Mouse (Mus musculus) MEL (cell line): ENCODE results near the gene Snrpc. TPM values are rescaled to one million over a fixed set of nuclear protein-coding genes. Genes with fewer than 3 reads are reported as not detected.
A peak's percentile ranks its signal among the peaks of the same experiment; 100 is the strongest.

ENCODE experiments used
- DNase-seq: peaks from one replicate; pipeline ENCODE4 v3.0.0; 2011; ENCODE audit warnings: low read depth, low spot score
- H3K27ac ChIP-seq: 2 replicates; pipeline ENCODE4 v1.5.1; 2012; ENCODE audit warnings: low read depth, mild to moderate bottlenecking, control low read depth, low read length, moderate library complexity; ENCODE audit not compliant: control insufficient read depth
- H3K27me3 ChIP-seq, 2 experiments: fragments of 150-350 bp in 1 of 2; sonication (generic) in 1 of 2; 2 replicates each; pipeline ENCODE4 v1.6.1; 2012; ENCODE audit warnings: low read length in 2 of 2, mild to moderate bottlenecking in 2 of 2, improper control_type of control experiment in 1 of 2, moderate library complexity in 1 of 2; ENCODE audit not compliant: insufficient read depth in 2 of 2, control insufficient read depth in 1 of 2
- H3K36me3 ChIP-seq, 2 experiments: 2 replicates each; pipeline ENCODE4 v1.6.1; 2012 to 2014; ENCODE audit warnings: low read length in 2 of 2, improper control_type of control experiment in 1 of 2, inconsistent platforms in 1 of 2, mild to moderate bottlenecking in 1 of 2; ENCODE audit not compliant: insufficient read depth in 2 of 2, control insufficient read depth in 1 of 2
- H3K4me1 ChIP-seq, 2 experiments: fragments of 150-350 bp in 1 of 2; sonication (generic) in 1 of 2; 2 replicates each; pipeline ENCODE4 v1.6.1; 2012; ENCODE audit warnings: low read length in 2 of 2, improper control_type of control experiment in 1 of 2, mild to moderate bottlenecking in 1 of 2; ENCODE audit not compliant: insufficient read depth in 2 of 2, control insufficient read depth in 1 of 2
- H3K4me3 ChIP-seq, 2 experiments: fragments of 150-350 bp in 1 of 2; sonication (generic) in 1 of 2; 2 replicates each; pipeline ENCODE4 v1.5.1; 2012; ENCODE audit warnings: low read depth in 2 of 2, low read length in 2 of 2, mild to moderate bottlenecking in 2 of 2, moderate library complexity in 2 of 2, control low read depth in 1 of 2, improper control_type of control experiment in 1 of 2; ENCODE audit not compliant: control insufficient read depth in 1 of 2, insufficient read depth in 1 of 2
- H3K79me2 ChIP-seq: 2 replicates; pipeline ENCODE4 v1.6.1; 2012; ENCODE audit warnings: mild to moderate bottlenecking, low read length, moderate library complexity; ENCODE audit not compliant: control insufficient read depth, poor library complexity, insufficient read depth
- H3K9ac ChIP-seq: 2 replicates; pipeline ENCODE4 v1.6.1; 2012; ENCODE audit warnings: low read depth, mild to moderate bottlenecking, control low read depth, low read length, moderate library complexity; ENCODE audit not compliant: control insufficient read depth, poor library complexity, severe bottlenecking
- H3K9me3 ChIP-seq: fragments of 150-350 bp; sonication (generic); replicated peaks from 2 replicates; pipeline ENCODE4 v1.6.1; 2012; ENCODE audit warnings: mild to moderate bottlenecking, low read length, improper control_type of control experiment, moderate library complexity; ENCODE audit not compliant: insufficient read depth
- BHLHE40 ChIP-seq: IDR thresholded peaks from 2 replicates; pipeline ENCODE4 v1.6.1; 2012; ENCODE audit warnings: low read depth, mild to moderate bottlenecking, inconsistent platforms, low read length, improper control_type of control experiment, borderline replicate concordance
- CHD1 ChIP-seq: IDR thresholded peaks from 2 replicates; pipeline ENCODE4 v1.6.1; 2012; ENCODE audit warnings: low read depth, mild to moderate bottlenecking, inconsistent platforms, low read length, improper control_type of control experiment
- CHD2 ChIP-seq: IDR thresholded peaks from 2 replicates; pipeline ENCODE4 v1.6.1; 2011; ENCODE audit warnings: low read length, improper control_type of control experiment
- CTCF ChIP-seq, 3 experiments: IDR thresholded peaks in 2 of 3; conservative IDR thresholded peaks in 1 of 3; 2 replicates each; pipeline ENCODE4 v1.5.1; 2011 to 2012; ENCODE audit warnings: low read length in 3 of 3, low read depth in 2 of 3, mild to moderate bottlenecking in 2 of 3, improper control_type of control experiment in 1 of 3, inconsistent platforms in 1 of 3, mixed read lengths in 1 of 3, moderate library complexity in 1 of 3; ENCODE audit not compliant: control insufficient read depth in 1 of 3, insufficient read depth in 1 of 3, poor library complexity in 1 of 3, severe bottlenecking in 1 of 3
- ELF1 ChIP-seq: IDR thresholded peaks from 2 replicates; pipeline ENCODE4 v1.6.1; 2014; ENCODE audit warnings: low read depth, mild to moderate bottlenecking, inconsistent platforms, low read length, improper control_type of control experiment, moderate library complexity
- EP300 ChIP-seq, 2 experiments: IDR thresholded peaks; 2 replicates each; pipeline ENCODE4 v1.6.1; 2011; ENCODE audit warnings: improper control_type of control experiment in 2 of 2, low read length in 2 of 2, low read depth in 1 of 2, mild to moderate bottlenecking in 1 of 2
- ETS1 ChIP-seq: IDR thresholded peaks from 2 replicates; pipeline ENCODE4 v1.6.1; 2012; ENCODE audit warnings: low read depth, mild to moderate bottlenecking, inconsistent platforms, low read length, improper control_type of control experiment, moderate library complexity
- GATA1 ChIP-seq: IDR thresholded peaks from 2 replicates; pipeline ENCODE4 v1.6.1; 2011; ENCODE audit warnings: low read depth, low read length, improper control_type of control experiment
- HCFC1 ChIP-seq: IDR thresholded peaks from 2 replicates; pipeline ENCODE4 v1.6.1; 2012; ENCODE audit warnings: low read depth, mild to moderate bottlenecking, inconsistent platforms, low read length, improper control_type of control experiment, moderate library complexity
- MAX ChIP-seq: IDR thresholded peaks from 2 replicates; pipeline ENCODE4 v1.6.1; 2011; ENCODE audit warnings: low read length, improper control_type of control experiment
- MAZ ChIP-seq: IDR thresholded peaks from 2 replicates; pipeline ENCODE4 v1.6.1; 2012; ENCODE audit warnings: low read depth, mild to moderate bottlenecking, inconsistent platforms, low read length, improper control_type of control experiment
- MYB ChIP-seq: IDR thresholded peaks from 2 replicates; pipeline ENCODE4 v1.6.1; 2011; ENCODE audit warnings: mild to moderate bottlenecking, low read depth, low read length, improper control_type of control experiment
- MYC ChIP-seq: IDR thresholded peaks from 2 replicates; pipeline ENCODE4 v1.6.1; 2011; ENCODE audit warnings: low read depth, mild to moderate bottlenecking, low read length, improper control_type of control experiment, moderate library complexity
- NELFE ChIP-seq: IDR thresholded peaks from 2 replicates; pipeline ENCODE4 v1.6.1; 2011; ENCODE audit warnings: low read depth, low read length, improper control_type of control experiment
- POLR2A ChIP-seq, 2 experiments: IDR thresholded peaks; 2 replicates each; pipeline ENCODE4 v1.6.1; 2011 to 2012; ENCODE audit warnings: low read length in 2 of 2, mild to moderate bottlenecking in 2 of 2, control low read depth in 1 of 2, improper control_type of control experiment in 1 of 2, low read depth in 1 of 2, moderate library complexity in 1 of 2; ENCODE audit not compliant: control insufficient read depth in 1 of 2, insufficient read depth in 1 of 2, poor library complexity in 1 of 2
- RCOR1 ChIP-seq: IDR thresholded peaks from 2 replicates; pipeline ENCODE4 v1.6.1; 2012; ENCODE audit warnings: low read depth, mild to moderate bottlenecking, inconsistent platforms, low read length, improper control_type of control experiment
- SIN3A ChIP-seq: IDR thresholded peaks from 2 replicates; pipeline ENCODE4 v1.6.1; 2012; ENCODE audit warnings: low read length, improper control_type of control experiment, inconsistent platforms
- TAL1 ChIP-seq: IDR thresholded peaks from 2 replicates; pipeline ENCODE4 v1.6.1; 2012; ENCODE audit warnings: mild to moderate bottlenecking, inconsistent platforms, low read length, moderate library complexity, mixed read lengths
- TBP ChIP-seq: IDR thresholded peaks from 2 replicates; pipeline ENCODE4 v1.8.0; 2011; ENCODE audit warnings: low read depth, low read length, improper control_type of control experiment
- TCF12 ChIP-seq: IDR thresholded peaks from 2 replicates; pipeline ENCODE4 v1.6.1; 2014; ENCODE audit warnings: low read depth, mild to moderate bottlenecking, inconsistent platforms, low read length, improper control_type of control experiment, moderate library complexity
- ZKSCAN1 ChIP-seq: IDR thresholded peaks from 2 replicates; pipeline ENCODE4 v1.6.1; 2012; ENCODE audit warnings: low read depth, mild to moderate bottlenecking, inconsistent platforms, low read length, improper control_type of control experiment, moderate library complexity
- ZNF384 ChIP-seq: IDR thresholded peaks from 2 replicates; pipeline ENCODE4 v1.6.1; 2012; ENCODE audit warnings: low read depth, mild to moderate bottlenecking, inconsistent platforms, low read length, improper control_type of control experiment
- polyA plus RNA-seq, 2 experiments: library from polyadenylated mRNA; stranded (reverse) in 1 of 2; unstranded in 1 of 2; fragments of >175 nt in 1 of 2; fragments of >200 nt in 1 of 2; gene quantifications; 2 replicates each; pipeline versions ENCODE4 v1.2.1 to v1.2.4; 2012; ENCODE audit warnings: low replicate concordance in 2 of 2, low read depth in 1 of 2; ENCODE audit not compliant: insufficient read length in 2 of 2, insufficient read depth in 1 of 2, missing spikeins in 1 of 2
- total RNA-seq: library from RNA; depleted of rRNA; stranded (reverse); fragments of 300-350 nt; gene quantifications from 2 replicates; pipeline ENCODE4 v1.2.3, GENCODE M21; 2012

Gene Snrpc
- total and polyA plus RNA-seq, 3 experiments, result 217 to 227 TPM; not detected in 1

DNA sequence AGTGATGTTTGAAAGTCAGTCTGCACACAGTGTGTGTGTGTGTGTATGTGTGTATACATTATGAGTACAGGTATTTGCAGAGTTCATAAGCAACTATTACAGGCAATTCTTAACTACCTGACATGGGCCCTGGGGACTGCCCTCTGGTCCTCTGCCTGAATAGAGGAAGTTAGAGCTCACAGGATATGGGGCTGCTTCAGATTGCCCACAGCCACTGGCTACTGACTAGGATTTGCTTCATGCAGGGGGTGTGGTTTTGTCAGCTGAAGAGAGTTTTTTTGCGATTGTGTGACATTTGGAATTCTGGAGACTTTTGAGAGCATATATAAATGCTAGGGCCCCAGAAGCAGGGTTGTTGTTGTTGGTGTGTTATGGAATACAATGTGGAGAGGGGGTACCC, 13.0 kb upstream of the Snrpc start:
- Histone ChIP-seq H3K36me3 (peaks cover 0 to 12% of the 10 kb centered on the region in 2 experiments; a peak in 2 of 4 replicates), H3K9me3 (no peaks in the 10 kb centered on the region), H3K4me3 (peak overlapping the region; percentile 50 to 72), H3K27ac (peak overlapping the region; percentile 86), H3K27me3 (0 out of 4 replicates have a peak, but pooled peaks cover 0 to 1% of the 10 kb centered on the region in 2 experiments), H3K79me2 (peaks cover 4% of the 10 kb centered on the region), H3K4me1 (peaks cover 9 to 13% of the 10 kb centered on the region in 2 experiments), H3K9ac (peak overlapping the region; percentile 57)
- TF ChIP-seq SIN3A (peak; percentile 29; the same call in 1 of the 2 replicates), EP300 (IDR thresholded peaks at IDR 0.05; ENCODE audit: low read depth in 1 of 2, low read length in 2 of 2) (peak; percentile 32 to 39; a peak in 1 of 4 replicates), CTCF (IDR thresholded peaks at IDR 0.05 in 2 of 3, conservative IDR thresholded peaks at IDR 0.05 in 1 of 3; ENCODE audit: control insufficient read depth in 1 of 3, insufficient read depth in 1 of 3, low read depth in 2 of 3, low read length in 3 of 3, poor library complexity in 1 of 3, severe bottlenecking in 1 of 3) (no peak), HCFC1 (peak; percentile 21; the same call in 1 of the 2 replicates), NELFE (peak; percentile 30; the same call in 1 of the 2 replicates), ETS1 (peak; percentile 70), ZNF384 (peak; percentile 64; the same call in 1 of the 2 replicates), TAL1 (peak; percentile 28; the same call in 1 of the 2 replicates), RCOR1 (no peak; the same call in 1 of the 2 replicates)
- DNase-seq, result peak; percentile 89

GRCm38 (mm10) chr17:27825539-27825938, 12.4 kb upstream of the Snrpc start:
- peak; percentile 81 for DNase-seq
- Histone ChIP-seq H3K27me3 (0 out of 4 replicates have a peak, but pooled peaks cover 0 to 1% of the 10 kb centered on the region in 2 experiments), H3K36me3 (peaks cover 0 to 12% of the 10 kb centered on the region in 2 experiments; a peak in 2 of 4 replicates), H3K9ac (peak overlapping the region; percentile 57), H3K79me2 (no peaks in the 10 kb centered on the region; the same call in 1 of the 2 replicates), H3K9me3 (no peaks in the 10 kb centered on the region), H3K27ac (peak overlapping the region; percentile 86), H3K4me1 (peaks cover 9 to 13% of the 10 kb centered on the region in 2 experiments), H3K4me3 (peak overlapping the region; percentile 50 to 72)
- 0 out of 2 replicates have a peak, but pooled peaks have one; percentile 54 for TF ChIP-seq MAZ
- TF ChIP-seq BHLHE40, result no peak
- peak; percentile 34 for TF ChIP-seq HCFC1
- peak; percentile 56; the same call in 1 of the 2 replicates for TF ChIP-seq MYB
- 0 out of 2 replicates have a peak, but pooled peaks have one; percentile 11 for TF ChIP-seq TCF12
- peak in 1 of 2 experiments; percentile 53; a peak in 3 of 4 replicates for TF ChIP-seq EP300 (IDR thresholded peaks at IDR 0.05; ENCODE audit: low read depth in 1 of 2, low read length in 2 of 2)
- TF ChIP-seq ZKSCAN1, result no peak
- no peak for TF ChIP-seq TAL1
- no peak for TF ChIP-seq POLR2A (IDR thresholded peaks at IDR 0.05; ENCODE audit: control insufficient read depth in 1 of 2, insufficient read depth in 1 of 2, low read depth in 1 of 2, low read length in 2 of 2, poor library complexity in 1 of 2)
- TF ChIP-seq MAX, result no peak
- no peak for TF ChIP-seq CHD2
- peak; percentile 47; the same call in 1 of the 2 replicates for TF ChIP-seq ELF1
- TF ChIP-seq RCOR1, result no peak
- 0 out of 2 replicates have a peak, but pooled peaks have one; percentile 69 for TF ChIP-seq CHD1
- TF ChIP-seq MYC, result no peak
- 0 out of 2 replicates have a peak, but pooled peaks have one; percentile 36 for TF ChIP-seq TBP
- peak; percentile 68 for TF ChIP-seq GATA1
- peak; percentile 43; the same call in 1 of the 2 replicates for TF ChIP-seq NELFE
